Mouse (Mus musculus) forebrain, postnatal 0 days (tissue): ENCODE measurements around the gene Hacd4. TPM values are rescaled to one million over a fixed set of nuclear protein-coding genes. Genes with fewer than 3 reads are reported as not detected.

Source experiments
- ATAC-seq: fragments of 200-750 bp; cut with Nextera tagmentation; 2 replicates; pipeline ENCODE4 v1.8.0; 2017; ENCODE audit warnings: mild to moderate bottlenecking, moderate library complexity
- DNase-seq: peaks from one replicate; pipeline ENCODE4 v3.0.0-alpha.2; 2015
- H3K27ac ChIP-seq: fragments of 300-500 bp; sonication (generic); 2 replicates; pipeline ENCODE4 v1.5.1; 2014; ENCODE audit warnings: low read depth, mild to moderate bottlenecking, antibody characterized with exemption, low read length, moderate library complexity, mixed read lengths
- H3K27me3 ChIP-seq: fragments of 300-500 bp; sonication (generic); 2 replicates; pipeline ENCODE4 v1.6.1; 2014; ENCODE audit warnings: mild to moderate bottlenecking, low read length, mixed read lengths; ENCODE audit not compliant: insufficient read depth
- H3K36me3 ChIP-seq: fragments of 300-500 bp; sonication (generic); 2 replicates; pipeline ENCODE4 v1.6.1; 2014; ENCODE audit warnings: mild to moderate bottlenecking, moderate library complexity; ENCODE audit not compliant: insufficient read depth
- H3K4me1 ChIP-seq: fragments of 300-500 bp; sonication (generic); 2 replicates; pipeline ENCODE4 v1.6.1; 2014; ENCODE audit warnings: antibody characterized with exemption; ENCODE audit not compliant: insufficient read depth
- H3K4me2 ChIP-seq: fragments of 300-500 bp; sonication (generic); 2 replicates; pipeline ENCODE4 v1.6.1; 2014; ENCODE audit warnings: low read depth, mild to moderate bottlenecking, moderate library complexity
- H3K4me3 ChIP-seq: fragments of 300-500 bp; sonication (generic); 2 replicates; pipeline ENCODE4 v1.5.1; 2014; ENCODE audit warnings: low read depth, low read length, mixed read lengths
- H3K9ac ChIP-seq: fragments of 300-500 bp; sonication (generic); 2 replicates; pipeline ENCODE4 v1.6.1; 2014; ENCODE audit warnings: mild to moderate bottlenecking
- H3K9me3 ChIP-seq: fragments of 300-500 bp; sonication (generic); 2 replicates; pipeline ENCODE4 v1.6.1; 2016; ENCODE audit warnings: low read length
- CTCF ChIP-seq: sonication (generic); IDR thresholded peaks from 2 replicates; pipeline ENCODE4 v1.5.1; 2016; ENCODE audit warnings: antibody characterized with exemption, control low read depth, low read depth
- WGBS: fragments of 180-500 bp; shearing (Covaris S2); extraction: QIAGEN DNeasy Blood & Tissue Kit; methylation state at CpG from one replicate; pipeline ENCODE4 v1.1.7; 2014; 5-methylcytosine and 5-hydroxymethylcytosine counted together
- polyA plus RNA-seq: library from polyadenylated mRNA; unstranded; fragments of >200 nt; fragmentation: Nextera tagmentation; extraction: Ambion mirVana; gene quantifications from 2 replicates; pipeline ENCODE4 v1.2.1, GENCODE M21; 2015
- total RNA-seq: library from RNA; depleted of rRNA; stranded (reverse); fragments of >200 nt; gene quantifications from 2 replicates; pipeline ENCODE4 v1.2.3, GENCODE M21; 2014

The Hacd4 gene
- total and polyA plus RNA-seq, 2 experiments from 2014 or later: 3.7 to 4.2 TPM

DNA sequence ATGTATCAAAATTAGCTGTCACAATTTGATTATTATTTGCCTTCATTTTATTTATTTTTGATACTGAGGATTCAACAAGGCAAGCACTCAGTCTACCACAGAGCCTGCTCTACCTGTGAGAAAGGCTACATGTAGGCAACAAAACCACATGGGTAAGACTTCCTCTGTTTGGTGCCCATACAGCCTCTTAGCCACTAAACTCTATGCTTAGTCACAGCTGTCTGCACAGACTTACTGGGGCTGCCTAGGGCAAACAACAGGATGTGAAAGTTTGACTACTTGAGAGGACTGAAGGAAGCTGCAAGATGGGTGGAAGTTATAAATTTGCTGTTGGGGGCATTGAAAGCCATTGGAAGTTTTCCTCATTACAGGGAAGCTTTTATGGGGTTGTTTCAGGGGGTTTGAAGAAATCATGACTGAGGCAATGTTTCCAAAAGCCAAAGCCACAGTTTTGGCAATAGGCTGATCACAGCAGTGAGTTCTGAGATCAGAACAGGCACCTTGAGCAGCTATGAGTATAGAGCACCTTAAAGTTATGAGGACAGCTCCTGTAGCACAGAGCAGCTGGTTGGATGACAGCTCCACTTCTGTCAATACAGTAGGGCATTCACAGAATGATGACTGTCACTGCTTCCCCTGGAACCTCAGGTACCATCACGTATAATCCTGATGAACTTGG is 11.5 kb upstream of the Hacd4 start:
- no peaks in the 10 kb centered on the region for H3K27me3 ChIP-seq
- H3K27ac ChIP-seq: no peak overlapping the region
- H3K36me3 ChIP-seq: no peaks in the 10 kb centered on the region
- H3K4me1 ChIP-seq: no peaks in the 10 kb centered on the region
- no peak for ATAC-seq
- no peaks in the 10 kb centered on the region for H3K9me3 ChIP-seq
- no peak overlapping the region for H3K4me2 ChIP-seq
- 91% methylated on average over 1 of the region's 1 CpGs for WGBS
- TF ChIP-seq CTCF: no peak
- H3K4me3 ChIP-seq: no peak overlapping the region
- no peak overlapping the region for H3K9ac ChIP-seq
- DNase-seq: no peak

- 74% methylated on average over 2 of the region's 2 CpGs for WGBS
- Histone ChIP-seq H3K36me3 (no peaks in the 10 kb centered on the region), H3K27ac (no peak overlapping the region), H3K9ac (no peak overlapping the region), H3K4me2 (no peak overlapping the region), H3K4me1 (no peaks in the 10 kb centered on the region), H3K4me3 (no peak overlapping the region), H3K9me3 (no peaks in the 10 kb centered on the region), H3K27me3 (no peaks in the 10 kb centered on the region)
- no peak for DNase-seq
- TF ChIP-seq CTCF: no peak
- 0 out of 2 replicates have a peak, but pooled peaks have one; percentile 34 for ATAC-seq
Measured at GRCm38 (mm10) chr4:88448976-88449375, 10.2 kb upstream of the Hacd4 start.

DNA sequence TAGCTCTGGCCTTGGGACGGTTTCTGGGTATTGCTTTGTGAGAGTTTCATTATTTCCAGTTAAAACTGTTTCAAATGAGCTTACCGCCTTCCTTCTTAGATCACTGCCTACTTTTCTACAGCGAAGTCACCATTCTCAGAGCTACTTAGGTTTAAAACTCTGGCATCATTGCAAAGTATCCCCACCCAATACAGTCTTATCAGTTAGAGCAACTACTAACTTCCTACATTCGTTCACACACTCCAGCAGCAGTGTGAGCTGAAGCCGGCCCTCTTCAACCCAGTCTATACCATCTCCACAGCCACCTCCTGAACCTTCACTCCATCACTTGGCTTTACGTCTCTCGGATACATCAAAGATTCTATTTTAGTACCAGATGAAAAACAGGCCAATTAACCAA is 2.1 kb upstream of the Hacd4 start:
- no peaks in the 10 kb centered on the region for H3K9me3 ChIP-seq
- no peaks in the 10 kb centered on the region for H3K36me3 ChIP-seq
- no peaks in the 10 kb centered on the region; the same call in 1 of the 2 replicates for H3K4me1 ChIP-seq
- no peak for TF ChIP-seq CTCF
- no peak for ATAC-seq
- no peak overlapping the region for H3K4me3 ChIP-seq
- H3K9ac ChIP-seq: no peak overlapping the region
- H3K27me3 ChIP-seq: no peaks in the 10 kb centered on the region
- H3K4me2 ChIP-seq: no peak overlapping the region
- WGBS: 92% methylated on average over 7 of the region's 7 CpGs
- DNase-seq: no peak
- H3K27ac ChIP-seq: no peak overlapping the region

DNA sequence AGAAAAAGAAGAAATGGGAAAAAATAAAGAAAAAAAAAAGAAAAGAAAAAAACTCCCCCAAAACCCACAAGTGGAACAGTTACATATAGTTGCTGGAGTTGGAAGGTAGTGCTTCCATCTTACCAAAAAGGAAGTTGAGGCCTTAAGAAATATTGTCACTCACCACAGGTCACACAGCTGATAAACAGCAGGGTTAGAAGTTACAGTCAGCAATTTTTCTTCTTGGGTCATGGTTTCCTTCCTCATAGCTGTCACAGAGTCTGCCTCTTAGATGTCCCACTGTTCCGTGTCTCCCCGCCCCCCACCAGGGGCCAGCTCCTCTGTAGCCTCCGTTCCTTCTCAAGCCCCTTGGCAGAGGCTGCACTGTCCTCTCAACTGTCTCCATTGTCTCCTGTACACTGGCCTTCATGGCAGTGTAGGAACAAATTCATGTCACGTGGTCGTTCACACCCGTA is 968 bp upstream of the Hacd4 start:
- H3K9ac ChIP-seq: no peak overlapping the region
- no peak for TF ChIP-seq CTCF
- no peaks in the 10 kb centered on the region for H3K27me3 ChIP-seq
- H3K36me3 ChIP-seq: no peaks in the 10 kb centered on the region
- H3K27ac ChIP-seq: no peak overlapping the region
- no peaks in the 10 kb centered on the region for H3K9me3 ChIP-seq
- no peak overlapping the region for H3K4me2 ChIP-seq
- 91% methylated on average over 6 of the region's 6 CpGs for WGBS
- ATAC-seq (no peak), DNase-seq (no peak)
- no peaks in the 10 kb centered on the region; the same call in 1 of the 2 replicates for H3K4me1 ChIP-seq
- no peak overlapping the region for H3K4me3 ChIP-seq

DNA sequence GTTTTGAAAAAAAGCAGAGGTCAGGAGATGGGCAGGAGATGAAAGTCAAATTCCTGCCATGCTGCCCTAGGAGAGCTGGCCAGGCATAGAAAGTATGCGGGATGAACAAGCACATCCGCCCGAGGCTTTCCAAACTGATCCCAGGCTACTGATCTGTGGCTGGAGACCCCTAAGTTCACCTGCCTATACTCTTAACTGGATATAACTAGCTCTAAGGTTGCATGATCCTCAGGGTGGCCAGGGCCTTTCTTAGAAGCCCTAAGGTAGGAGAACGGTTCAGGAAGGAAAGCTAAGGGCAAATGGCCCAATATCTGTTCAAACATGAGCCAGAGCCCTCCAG is 232 bp upstream of the Hacd4 start:
- WGBS: 30% methylated on average over 4 of the region's 4 CpGs
- H3K4me2 ChIP-seq: peak overlapping the region; percentile 73
- H3K36me3 ChIP-seq: no peaks in the 10 kb centered on the region
- H3K9me3 ChIP-seq: no peaks in the 10 kb centered on the region
- H3K4me3 ChIP-seq: peak overlapping the region; percentile 38; the same call in 1 of the 2 replicates
- ATAC-seq (peak; percentile 25; the same call in 1 of the 2 replicates), DNase-seq (no peak)
- no peak overlapping the region for H3K27ac ChIP-seq
- no peaks in the 10 kb centered on the region for H3K27me3 ChIP-seq
- no peak overlapping the region for H3K9ac ChIP-seq
- TF ChIP-seq CTCF: no peak
- H3K4me1 ChIP-seq: no peaks in the 10 kb centered on the region; the same call in 1 of the 2 replicates

DNA sequence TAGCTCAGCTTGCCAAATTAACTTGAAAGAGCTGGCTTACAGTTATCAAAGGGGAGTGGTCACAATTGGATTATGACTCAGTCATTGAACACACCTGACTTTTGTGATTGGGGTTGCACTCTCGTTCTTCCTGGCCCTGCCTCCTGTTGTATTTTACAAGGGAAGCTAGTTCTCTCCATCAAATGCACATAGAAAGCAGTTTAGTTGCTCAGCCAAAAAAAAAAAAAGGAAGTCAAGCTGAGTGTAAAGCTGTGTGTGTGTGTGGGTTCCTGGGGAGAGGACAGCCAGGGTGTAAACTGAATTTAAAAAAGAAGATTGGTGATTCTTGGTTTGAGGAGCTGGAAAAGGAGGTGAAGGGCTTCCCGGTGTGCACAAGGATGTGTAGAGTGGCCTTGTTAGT is 811 bp downstream of the Hacd4 start:
- 40% methylated on average over 2 of the region's 2 CpGs for WGBS
- Histone ChIP-seq H3K4me1 (no peaks in the 10 kb centered on the region; the same call in 1 of the 2 replicates), H3K4me3 (no peak overlapping the region), H3K27ac (no peak overlapping the region), H3K27me3 (no peaks in the 10 kb centered on the region), H3K4me2 (no peak overlapping the region), H3K36me3 (no peaks in the 10 kb centered on the region), H3K9ac (no peak overlapping the region), H3K9me3 (no peaks in the 10 kb centered on the region)
- no peak for TF ChIP-seq CTCF
- ATAC-seq (no peak), DNase-seq (no peak)

GRCm38 (mm10) chr4:88437166-88437565 is 1.6 kb downstream of the Hacd4 start:
- Histone ChIP-seq H3K4me3 (no peak overlapping the region), H3K9me3 (no peaks in the 10 kb centered on the region), H3K27me3 (no peaks in the 10 kb centered on the region), H3K27ac (no peak overlapping the region), H3K4me1 (no peaks in the 10 kb centered on the region; the same call in 1 of the 2 replicates), H3K9ac (no peak overlapping the region), H3K4me2 (no peak overlapping the region), H3K36me3 (no peaks in the 10 kb centered on the region)
- TF ChIP-seq CTCF: no peak
- ATAC-seq: no peak
- DNase-seq: no peak
- WGBS: 88% methylated on average over 3 of the region's 3 CpGs
